Mouse (Mus musculus): ENCODE measurements around the gene Arglu1.
A peak's percentile ranks its signal among the peaks of the same experiment; 100 is the strongest.

Gene Arglu1

DNA sequence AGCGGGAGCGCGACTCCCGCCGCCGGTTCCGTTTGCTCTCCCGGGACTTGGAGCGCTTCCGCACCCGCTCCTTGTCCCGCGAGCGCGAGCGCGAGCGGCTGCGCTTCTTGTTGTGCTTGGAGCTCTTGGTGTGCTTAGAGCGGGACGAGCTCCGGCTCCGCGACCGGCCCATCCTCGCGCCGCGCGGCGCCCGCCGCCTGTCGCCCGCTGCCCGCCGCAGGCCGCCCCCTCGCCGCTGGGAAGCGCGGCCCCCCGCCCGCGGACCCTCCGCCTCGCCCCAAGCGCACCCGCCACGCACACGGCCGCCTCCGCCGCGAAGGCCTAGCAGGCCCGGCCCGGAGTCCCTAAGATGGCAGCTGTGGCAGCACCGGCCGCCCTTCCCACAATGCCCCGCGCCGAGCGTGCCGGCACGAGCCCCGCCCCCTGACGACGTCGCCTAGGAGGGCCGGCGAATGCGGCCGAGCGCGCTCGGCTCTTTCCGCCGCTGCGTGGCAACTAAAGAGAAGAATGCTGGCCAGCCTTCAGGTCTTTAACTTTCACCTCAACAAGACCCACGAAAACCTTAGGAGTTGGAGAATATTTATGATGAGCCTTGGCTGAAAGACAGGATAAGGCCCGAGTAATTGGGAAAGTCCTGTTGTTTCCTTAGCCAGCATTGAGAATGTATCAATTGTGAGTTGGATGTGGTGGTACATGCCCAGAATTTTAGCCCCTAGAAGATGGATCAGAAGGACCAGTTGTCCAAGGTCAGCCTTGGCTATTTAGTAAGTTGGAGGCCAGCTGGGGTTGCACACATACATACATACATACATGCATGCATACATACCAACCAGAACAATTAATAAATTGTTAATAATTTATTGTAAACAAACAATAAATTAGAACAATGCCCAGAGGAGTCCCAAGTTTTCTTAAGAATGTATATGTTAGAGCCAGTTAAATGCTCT is at the start of gene Arglu1:
Gene Arglu1, minus strand, starts transcription at position 376 of the 947 bp plus-strand sequence.
- peak; percentile 98 for DNase-seq (ENCODE audit: low read depth, low spot score)

DNA sequence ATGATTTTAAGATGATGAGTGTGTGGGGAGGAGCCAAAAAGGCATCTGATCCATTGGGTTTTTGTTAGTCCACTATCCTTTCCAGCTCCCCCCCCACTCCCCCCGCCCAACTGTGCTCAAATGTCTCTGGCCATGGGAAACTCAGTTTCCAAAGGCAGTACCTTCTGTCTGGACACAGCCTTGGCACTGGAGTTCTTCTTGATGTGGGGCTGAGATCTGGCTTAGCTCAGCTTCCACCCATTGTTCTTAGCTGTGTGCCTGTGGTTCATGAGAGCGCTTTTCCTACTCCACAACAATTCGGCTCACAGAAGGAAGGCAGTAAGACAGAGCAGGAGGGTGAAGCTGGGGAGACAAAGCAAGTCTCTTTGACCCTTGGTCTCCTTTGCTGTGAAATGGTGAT is 47.0 kb upstream of the Arglu1 start:
- no peak for DNase-seq (ENCODE audit: low read depth, low spot score)

DNA sequence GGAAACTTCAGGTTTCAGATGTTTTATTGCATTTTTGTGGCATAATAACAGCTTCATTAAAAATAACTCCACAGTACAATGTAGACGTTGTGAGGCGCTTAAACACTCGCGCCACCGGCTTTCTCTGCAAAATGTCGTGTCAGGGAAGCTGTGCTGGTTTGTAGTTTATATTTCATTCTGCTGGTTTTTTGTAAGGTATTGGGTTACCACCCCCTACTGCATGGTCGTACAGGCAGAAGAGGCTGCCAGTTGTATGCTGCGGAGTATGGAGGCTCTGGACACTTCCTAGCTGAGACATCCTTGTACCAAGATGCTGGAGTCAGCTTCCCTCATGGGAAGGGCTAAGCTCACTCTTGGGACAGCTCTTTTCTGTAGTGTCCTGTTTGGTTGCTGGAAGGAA is 46.5 kb upstream of the Arglu1 start:
- DNase-seq (ENCODE audit: low read depth, low spot score), result no peak

DNA sequence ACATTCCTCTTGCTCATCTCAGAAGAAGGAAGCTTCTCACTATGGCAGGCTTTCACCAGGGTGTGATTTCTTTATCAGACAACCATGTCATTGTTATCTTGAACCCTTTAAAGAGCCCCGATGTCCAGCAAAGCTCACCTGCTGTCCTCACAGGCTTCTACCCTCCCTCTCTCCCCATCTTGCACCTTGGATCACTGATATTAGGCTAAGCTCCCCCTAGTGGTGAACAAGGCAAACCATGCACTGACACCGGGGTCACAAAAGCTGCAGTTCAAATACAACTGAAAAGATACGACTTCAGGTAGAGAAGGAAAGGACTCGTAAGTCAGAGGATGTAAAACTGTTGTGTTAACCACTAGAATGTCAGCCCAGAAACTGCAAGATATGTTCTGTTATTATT is 43.5 kb upstream of the Arglu1 start:
- DNase-seq (ENCODE audit: low read depth, low spot score), result peak; percentile 51

DNA sequence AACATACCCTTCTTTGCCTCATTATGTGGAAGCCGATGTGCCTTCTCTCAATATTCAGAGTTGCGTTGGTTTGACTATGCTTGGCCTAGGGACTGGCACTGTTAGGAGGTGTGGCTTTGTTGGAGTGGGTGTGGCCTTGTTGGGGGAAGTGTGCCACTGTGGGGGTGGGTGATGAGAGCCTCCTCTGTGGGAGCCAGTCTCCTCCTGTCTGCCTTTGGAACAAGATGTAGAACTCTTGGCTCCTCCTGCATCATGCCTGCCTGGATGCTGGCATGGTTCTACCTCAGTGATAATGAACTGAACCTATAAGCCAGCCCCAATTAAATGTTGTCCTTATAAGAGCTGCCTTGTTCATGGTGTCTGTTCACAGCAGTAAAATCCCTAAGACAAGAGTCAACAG is 38.3 kb upstream of the Arglu1 start:
- no peak for DNase-seq (ENCODE audit: low read depth, low spot score)

DNA sequence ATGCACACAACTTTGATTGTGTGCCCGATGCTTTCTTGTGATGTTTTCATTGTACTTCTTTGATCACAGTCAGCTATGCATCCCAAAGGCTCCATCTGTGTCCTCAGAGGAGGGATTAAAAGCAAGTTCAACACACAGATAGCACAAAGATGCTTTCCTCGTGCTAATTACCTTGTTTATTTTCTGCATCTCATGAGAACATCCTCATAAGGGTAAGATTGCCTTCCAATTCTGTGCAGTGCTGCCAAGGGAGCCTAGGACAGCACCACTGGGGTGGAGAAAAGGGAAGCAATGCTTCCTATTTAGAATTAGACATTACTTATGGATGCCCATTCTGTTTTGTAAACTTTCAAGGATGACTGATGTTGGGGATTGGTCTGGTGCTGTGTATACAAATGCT is 36.2 kb upstream of the Arglu1 start:
- no peak for DNase-seq (ENCODE audit: low read depth, low spot score)

DNA sequence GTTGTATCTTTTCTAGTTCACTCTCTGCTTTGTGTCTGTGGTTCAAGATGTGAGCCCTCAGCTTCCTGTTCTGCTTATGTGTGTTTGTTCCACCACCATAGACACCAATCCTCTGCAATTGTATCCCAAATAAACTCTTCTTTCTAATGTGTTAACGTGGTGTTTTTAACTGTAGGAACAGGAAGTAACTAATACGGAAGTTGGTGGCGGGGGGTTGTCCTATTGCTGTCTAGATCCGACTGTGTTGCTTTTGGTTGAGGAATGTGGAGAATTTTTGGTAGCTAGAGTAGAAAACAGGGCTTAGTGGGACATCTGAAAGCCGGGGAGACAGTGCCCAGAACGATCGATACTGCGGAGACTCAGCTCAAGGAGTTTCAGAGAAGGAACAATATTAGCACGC is 14.5 kb upstream of the Arglu1 start:
- DNase-seq (ENCODE audit: low read depth, low spot score), result no peak

DNA sequence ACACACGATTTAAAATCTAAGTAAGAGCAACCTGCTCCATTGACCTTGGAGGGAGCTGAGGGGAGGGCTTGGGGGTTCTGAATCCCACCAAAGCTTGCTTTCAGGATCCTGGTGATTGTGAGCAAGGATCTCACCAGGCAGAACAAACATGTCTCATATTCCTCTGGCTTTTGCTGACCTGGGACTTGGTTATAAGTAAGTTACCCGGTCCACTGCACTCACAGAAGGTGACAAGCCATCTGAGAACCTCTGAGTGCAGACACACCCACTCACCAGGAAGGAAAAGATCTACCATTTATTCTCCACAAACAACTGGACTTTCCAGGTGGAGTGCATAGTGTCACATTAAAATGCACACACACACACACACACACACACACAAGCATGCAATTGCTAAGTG is 13.3 kb upstream of the Arglu1 start:
- no peak for DNase-seq (ENCODE audit: low read depth, low spot score)

DNA sequence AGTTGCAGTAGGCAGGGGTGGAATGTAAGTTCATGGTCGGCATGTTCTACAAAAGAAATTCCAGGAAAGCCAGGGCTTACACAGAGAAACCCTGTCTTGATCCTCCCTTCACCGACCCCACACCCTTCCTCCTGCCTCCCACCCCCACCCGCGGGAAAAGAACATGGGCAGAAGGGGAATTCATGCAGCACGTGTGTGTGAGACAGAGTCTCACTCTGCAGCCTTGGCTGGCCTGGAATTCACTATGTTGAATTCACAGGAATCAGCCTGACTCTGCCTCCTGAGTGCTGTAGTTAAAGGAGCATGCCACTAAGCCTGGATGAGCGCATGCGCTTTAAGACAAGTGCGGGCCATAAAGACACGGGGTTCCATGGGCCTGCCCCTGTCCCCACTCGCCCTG is 10.5 kb upstream of the Arglu1 start:
- no peak for DNase-seq (ENCODE audit: low read depth, low spot score)

DNA sequence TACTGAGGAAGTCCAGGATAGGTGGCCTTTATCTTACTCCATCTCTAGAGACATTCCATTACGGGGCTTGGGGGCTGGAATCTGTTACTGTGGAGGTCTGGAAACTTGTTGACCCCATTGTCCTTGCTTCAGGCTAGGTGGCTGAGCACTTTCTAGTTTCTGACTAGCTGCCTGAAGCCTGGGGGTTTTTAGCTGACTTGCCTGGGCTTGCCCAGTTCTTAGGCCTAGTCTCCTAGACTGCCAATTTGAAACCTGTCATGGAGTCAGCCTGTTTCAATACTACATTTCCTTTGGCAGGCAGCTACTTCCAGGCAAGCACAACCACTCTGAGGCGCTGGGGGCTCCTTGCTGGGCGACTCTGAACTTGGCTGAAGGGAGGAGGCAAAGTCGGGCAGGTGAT is 9.9 kb upstream of the Arglu1 start:
- no peak for DNase-seq (ENCODE audit: low read depth, low spot score)

DNA sequence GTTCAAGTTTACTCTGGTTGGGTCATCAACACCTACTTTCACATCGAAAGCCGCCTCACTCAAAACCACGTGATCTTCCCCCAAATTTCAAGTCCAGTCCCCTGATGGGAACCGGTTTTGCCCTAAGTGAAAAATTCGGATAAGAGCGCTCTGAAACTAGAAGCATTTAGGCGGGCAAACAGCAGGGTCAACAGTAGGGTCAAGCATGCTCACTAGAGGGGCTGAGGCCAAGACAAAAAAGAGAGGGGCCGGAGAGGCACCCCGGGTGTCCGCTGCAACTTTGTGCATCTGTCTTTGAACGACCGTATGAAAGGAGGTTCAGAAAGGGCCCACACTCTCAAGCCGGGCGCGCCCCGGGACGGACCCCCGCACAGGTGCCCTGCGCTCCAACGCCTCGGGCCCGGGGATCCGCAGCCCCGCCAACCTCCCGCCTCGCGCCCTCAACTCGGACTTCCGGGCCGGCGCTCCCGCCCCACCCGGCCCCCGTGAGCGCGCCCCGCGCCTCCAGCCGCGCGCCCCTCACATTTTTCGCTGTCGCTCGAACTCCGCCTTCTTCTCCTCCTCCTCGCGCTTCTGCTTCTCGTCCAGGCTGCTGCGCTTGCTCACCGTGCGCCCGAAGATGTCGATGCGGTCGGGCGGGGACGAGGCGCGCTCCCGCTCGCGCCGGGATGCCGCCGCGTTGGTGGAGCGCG is 721 bp downstream of the Arglu1 start:
- DNase-seq (ENCODE audit: low read depth, low spot score), result peak; percentile 76

DNA sequence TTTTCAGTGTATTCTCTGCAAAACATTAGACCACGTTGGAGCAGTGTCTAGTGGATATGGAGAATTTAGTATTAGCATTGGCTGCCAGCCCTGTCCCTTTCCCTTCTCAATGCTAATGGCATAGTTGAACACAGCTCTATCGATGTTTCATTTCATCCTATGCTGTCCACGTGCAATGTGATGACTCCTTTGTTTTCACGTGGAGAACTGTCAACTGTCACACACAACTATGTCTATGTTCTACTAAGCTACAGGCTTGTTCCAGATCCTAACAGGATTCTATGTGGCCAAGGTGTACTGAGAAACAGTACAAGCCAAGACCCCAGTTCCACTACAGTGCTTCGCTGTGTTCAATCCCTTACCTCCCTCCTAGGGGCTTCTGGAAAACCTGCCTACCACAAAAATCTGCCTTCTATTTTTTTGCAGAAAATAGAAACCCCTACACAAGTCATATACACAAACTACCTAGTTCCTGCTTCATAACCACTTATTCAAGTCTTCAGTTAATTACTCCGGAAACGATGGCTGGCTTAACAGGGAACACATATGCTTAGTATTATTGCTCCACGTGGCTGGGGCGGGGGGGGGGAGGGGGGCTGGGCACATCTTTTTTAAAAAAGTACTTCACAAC is 1.4 kb downstream of the Arglu1 start:
- peak; percentile 47 for DNase-seq (ENCODE audit: low read depth, low spot score)

DNA sequence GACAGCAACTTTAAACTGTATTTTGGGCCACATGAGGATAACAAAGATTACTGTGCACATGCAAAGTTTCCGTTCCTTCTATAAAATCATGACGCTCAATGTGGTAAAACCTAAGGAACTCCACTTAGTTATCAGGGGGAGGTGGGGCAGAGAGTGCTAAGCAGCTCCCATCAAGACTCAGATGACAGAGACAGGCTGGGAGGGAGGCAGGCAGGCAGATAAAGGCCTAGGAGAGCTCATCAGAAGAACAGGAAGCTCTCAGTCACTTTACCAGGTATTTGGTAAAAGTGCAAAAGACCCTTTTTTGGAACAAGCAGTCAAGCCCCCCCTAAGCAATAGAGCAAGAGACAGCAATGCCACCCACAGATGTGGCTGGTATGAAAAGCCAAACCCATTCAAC is 4.8 kb downstream of the Arglu1 start:
- peak; percentile 14 for DNase-seq (ENCODE audit: low read depth, low spot score)

DNA sequence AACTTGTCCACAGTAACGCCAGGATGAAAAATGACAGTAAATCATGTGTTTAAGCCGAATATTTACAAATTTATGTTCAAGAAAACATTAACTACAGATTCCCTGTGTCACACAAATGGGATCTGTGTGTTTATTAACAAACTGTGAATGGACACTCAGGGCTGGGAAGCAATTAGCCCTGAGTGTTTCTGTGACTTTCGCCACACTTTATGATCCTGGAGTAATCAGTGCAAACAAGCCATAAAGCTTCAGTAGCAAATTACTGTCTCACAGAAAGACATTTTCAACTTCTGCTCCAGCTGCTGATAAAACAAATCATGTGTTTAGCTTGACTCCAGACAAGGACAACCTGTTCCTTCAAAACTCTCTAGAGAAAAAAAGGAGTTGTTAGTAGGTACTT is 7.6 kb downstream of the Arglu1 start:
- DNase-seq (ENCODE audit: low read depth, low spot score), result no peak

DNA sequence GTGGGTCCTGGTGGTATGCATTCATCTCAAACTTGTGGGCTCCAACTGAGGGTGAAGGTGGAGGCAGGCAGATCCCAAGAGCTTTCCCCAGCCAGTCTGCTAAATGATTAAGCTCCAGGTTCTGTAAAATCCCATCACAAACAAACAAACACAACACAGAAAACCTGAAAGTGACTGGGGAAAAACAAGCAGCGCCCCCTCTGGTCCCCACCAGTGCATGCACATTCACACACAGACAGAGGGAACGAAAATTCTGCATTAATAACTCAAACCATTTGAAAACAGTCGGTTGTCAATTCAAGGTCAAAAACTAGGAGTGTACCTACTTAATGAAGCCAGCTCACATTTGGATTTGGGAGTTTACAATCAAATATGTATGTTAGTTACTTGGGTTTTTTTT is 12.1 kb downstream of the Arglu1 start:
- peak; percentile 6 for DNase-seq (ENCODE audit: low read depth, low spot score)

DNA sequence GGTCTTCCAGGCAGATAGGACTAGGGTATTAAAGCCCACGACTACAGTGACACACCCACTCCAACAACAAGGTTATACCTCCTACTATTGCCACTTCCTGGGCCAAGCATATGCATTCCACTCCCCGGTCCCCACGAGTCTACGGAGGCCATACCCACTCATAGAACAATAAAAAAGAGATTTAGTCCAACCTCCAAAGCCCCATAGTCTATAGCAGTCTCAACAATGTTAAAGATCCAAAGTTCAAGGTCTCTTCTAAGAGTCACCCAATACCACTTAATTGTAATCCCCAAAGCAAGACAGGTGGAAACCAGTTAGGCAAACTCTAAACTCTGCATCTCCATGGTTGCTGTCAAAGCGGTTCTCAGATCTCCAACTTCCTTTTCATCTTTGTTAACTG is 15.5 kb downstream of the Arglu1 start:
- DNase-seq (ENCODE audit: low read depth, low spot score), result no peak

DNA sequence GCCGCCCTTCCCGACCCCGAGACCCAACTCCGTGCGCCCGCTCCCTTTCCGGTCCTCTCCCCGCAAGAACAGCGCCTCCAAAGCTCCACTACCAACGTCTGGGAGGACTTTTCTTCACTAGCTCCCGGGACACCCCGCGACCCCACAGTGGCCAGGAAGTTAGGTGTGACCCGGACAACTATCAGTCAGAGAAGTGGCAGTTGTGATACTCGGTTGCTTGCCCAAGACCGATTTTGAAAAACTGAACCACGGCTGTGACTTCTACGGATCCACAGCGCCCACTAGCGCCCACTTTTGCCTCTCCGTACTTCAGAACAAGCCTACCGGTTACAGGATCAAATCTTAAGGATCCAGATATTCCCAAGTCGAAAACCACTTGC is 28.6 kb downstream of the Arglu1 start:
- DNase-seq (ENCODE audit: low read depth, low spot score), result peak; percentile 85

DNA sequence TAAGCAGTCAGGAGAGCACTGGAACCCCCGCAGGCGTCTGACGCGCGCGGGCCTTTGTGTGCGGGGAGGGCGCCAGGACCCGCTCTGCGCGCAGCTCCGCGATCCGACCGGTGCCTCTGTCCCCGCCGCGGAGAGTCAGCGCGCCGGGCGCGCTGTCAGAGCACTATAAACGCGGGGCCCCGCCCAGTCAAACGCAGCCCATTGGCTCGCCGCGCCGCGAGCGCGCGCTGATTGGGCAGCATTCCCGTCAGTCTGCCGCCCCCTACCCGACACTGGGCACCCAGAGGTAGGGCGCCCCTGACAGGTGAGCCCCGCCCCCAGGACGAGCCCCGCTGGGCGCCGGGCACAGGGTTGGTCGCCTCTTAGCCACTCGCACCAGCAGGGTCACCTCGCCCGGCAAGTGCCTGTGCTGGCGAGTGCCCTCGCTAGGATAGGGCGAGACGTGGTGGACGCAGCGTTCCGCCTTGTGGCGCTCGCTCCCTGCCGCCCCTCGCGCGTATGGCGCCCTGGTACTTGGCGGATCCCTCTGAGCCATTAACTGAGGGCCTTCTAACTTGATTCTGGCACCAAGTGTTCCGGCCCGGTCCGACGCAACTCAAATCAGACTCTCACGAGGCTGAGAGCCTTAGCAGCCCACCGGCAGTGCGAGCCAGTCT is 29.1 kb downstream of the Arglu1 start, which contains the start of gene Efnb2:
Gene Efnb2, minus strand, starts transcription at position 140 of the 656 bp plus-strand sequence.
- peak; percentile 89 for DNase-seq (ENCODE audit: low read depth, low spot score)

DNA sequence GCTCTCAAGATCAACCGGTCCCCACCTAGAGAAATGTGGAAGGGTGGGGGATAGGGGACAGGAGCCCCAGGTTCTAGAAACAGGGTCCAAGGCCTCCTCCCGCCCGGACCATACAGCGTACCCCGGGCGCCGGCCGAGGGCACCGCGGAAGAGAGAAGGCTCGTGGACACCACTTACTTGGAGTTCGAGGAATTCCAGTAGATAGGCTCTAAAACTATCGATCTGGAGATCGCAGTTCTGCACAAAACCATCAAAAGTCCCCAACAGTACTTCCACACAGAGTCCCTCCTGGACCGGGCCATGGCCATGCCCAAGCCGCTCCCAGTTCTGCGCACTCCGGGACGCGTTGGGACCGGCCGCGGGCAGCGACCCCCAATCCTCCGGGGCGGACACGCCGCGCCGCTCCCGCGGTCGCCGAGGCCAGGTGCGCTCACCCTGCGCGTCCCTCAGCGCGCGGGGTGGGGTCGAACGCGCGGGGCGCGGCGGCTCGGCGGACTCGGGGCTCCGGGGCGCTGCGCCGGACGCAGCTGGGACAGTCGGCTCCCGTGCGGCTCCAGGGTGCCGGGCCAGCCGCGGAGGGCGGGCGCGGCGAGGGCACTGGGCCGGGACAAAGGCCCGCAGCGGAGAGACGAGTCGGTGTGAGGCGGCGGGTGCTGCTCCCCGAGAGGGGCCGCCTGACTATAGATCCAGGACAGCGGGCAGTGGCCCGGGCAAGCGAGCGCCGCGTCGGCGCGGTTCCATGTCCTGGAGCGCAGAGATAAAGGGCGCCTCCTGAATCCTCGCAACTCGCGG is 29.8 kb downstream of the Arglu1 start:
- no peak for DNase-seq (ENCODE audit: low read depth, low spot score)

DNA sequence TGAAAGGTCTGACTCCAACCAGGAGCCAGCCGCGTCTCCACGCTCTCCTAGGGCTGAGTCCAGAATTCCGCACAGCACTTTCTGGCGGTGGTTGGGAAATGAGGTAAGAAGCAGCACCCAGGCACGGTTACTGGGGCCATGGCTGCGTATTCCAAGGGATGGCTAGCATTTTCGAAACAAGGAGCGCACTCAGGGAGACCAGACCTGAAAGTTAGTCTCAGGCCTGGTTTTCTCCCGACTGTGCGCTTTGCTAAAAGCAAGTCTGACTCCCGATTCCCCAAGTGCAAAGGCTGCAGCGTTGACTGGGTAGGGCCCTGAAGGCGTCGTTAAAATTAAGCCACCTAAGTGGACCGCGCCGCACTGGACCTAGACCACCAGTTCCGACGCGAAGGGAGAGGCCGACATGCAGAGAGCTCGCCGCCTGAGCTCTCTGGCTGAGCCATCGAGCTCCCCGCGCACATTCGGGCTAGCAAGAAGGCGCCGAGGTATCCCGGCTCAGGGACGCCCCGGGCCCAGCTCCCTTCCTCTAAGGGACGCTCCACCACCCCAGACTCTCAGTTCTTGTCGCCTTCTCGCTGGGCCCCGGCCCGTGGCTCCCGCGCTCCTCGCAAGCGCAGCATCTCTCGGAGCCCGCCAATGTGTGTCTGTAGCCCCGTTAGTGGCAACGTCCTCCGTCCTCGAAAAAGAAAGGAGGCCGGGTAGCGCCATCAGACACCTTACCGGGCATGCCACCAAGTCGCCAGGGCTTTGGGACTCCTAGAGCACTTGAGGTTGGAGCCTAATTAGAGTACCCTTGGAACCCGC is 30.6 kb downstream of the Arglu1 start:
- DNase-seq (ENCODE audit: low read depth, low spot score), result peak; percentile 9

All from CD4-positive, CD25-positive, alpha-beta regulatory T cell, adult 2 months (primary cell).